Mouse (Mus musculus) neural tube, embryonic 11.5 days (tissue): Measurements from ENCODE around the gene Macf1. TPM values are rescaled to one million over a fixed set of nuclear protein-coding genes. Genes with fewer than 3 reads are reported as not detected.

ENCODE experiments used
- ATAC-seq: fragments of 200-750 bp; cut with Nextera tagmentation; 2 replicates; pipeline ENCODE4 v1.8.0; 2017; ENCODE audit warnings: moderate number of reproducible peaks, mild to moderate bottlenecking, moderate TSS enrichment, moderate library complexity; ENCODE audit not compliant: insufficient read depth, low FRiP score, low TSS enrichment
- DNase-seq: peaks from one replicate; pipeline ENCODE4 v3.0.0-alpha.2; 2015; ENCODE audit warnings: low spot score
- H3K27ac ChIP-seq: fragments of 300-500 bp; sonication (generic); 2 replicates; pipeline ENCODE4 v1.5.1; 2014; ENCODE audit warnings: low read depth, mild to moderate bottlenecking, low read length
- H3K27me3 ChIP-seq: fragments of 300-500 bp; sonication (generic); 2 replicates; pipeline ENCODE4 v1.6.1; 2014; ENCODE audit warnings: mild to moderate bottlenecking, low read length, mixed read lengths; ENCODE audit not compliant: control insufficient read depth, insufficient read depth
- H3K36me3 ChIP-seq: fragments of 300-500 bp; sonication (generic); 2 replicates; pipeline ENCODE4 v1.6.1; 2014; ENCODE audit warnings: mild to moderate bottlenecking, low read length, moderate library complexity, mixed read lengths; ENCODE audit not compliant: control insufficient read depth, insufficient read depth
- H3K4me1 ChIP-seq: fragments of 300-500 bp; sonication (generic); 2 replicates; pipeline ENCODE4 v1.6.1; 2014; ENCODE audit warnings: low read length, mixed read lengths; ENCODE audit not compliant: control insufficient read depth, insufficient read depth
- H3K4me2 ChIP-seq: fragments of 300-500 bp; sonication (generic); 2 replicates; pipeline ENCODE4 v1.6.1; 2014; ENCODE audit warnings: low read depth, mild to moderate bottlenecking, moderate library complexity
- H3K4me3 ChIP-seq: fragments of 300-500 bp; sonication (generic); 2 replicates; pipeline ENCODE4 v1.5.1; 2014; ENCODE audit warnings: low read depth, low read length
- H3K9ac ChIP-seq: fragments of 300-500 bp; sonication (generic); 2 replicates; pipeline ENCODE4 v1.6.1; 2014; ENCODE audit warnings: mild to moderate bottlenecking, low read length
- H3K9me3 ChIP-seq: fragments of 300-500 bp; sonication (generic); 2 replicates; pipeline ENCODE4 v1.6.1; 2016; ENCODE audit warnings: low read length; ENCODE audit not compliant: control insufficient read depth
- WGBS: fragments of 180-500 bp; shearing (Covaris S2); extraction: QIAGEN DNeasy Blood & Tissue Kit; methylation state at CpG from one replicate; pipeline ENCODE4 v1.1.7; 2014; 5-methylcytosine and 5-hydroxymethylcytosine counted together
- polyA plus RNA-seq: library from polyadenylated mRNA; unstranded; fragments of >200 nt; fragmentation: Nextera tagmentation; extraction: Ambion mirVana; gene quantifications from 2 replicates; pipeline ENCODE4 v1.2.1, GENCODE M21; 2014

Macf1 gene
- polyA plus RNA-seq, 1 experiment from 2014 or later, result 79.1 TPM

DNA sequence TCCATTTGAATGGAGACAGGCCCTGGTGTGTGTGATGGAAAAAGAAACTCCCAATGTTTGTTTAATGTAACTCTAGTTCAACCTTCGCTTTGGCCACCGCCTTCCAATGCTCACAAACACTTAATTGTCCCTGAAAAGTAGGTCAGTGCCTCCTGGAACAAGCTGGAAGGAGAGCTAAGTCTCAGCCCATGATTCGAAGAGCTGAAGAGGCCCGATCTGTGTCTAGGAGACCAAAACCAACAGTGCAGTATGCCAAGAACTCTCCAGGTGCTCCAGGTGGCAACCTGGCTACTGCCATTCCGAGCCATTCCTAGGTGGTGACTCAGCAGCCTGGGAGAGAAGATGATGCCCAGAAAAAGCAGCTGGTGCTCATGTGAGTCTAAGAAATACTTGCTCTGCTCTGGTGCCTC is 60.4 kb downstream of the Macf1 start:
- H3K9ac ChIP-seq, result no peak overlapping the region
- no peaks in the 10 kb centered on the region for H3K36me3 ChIP-seq
- no peak overlapping the region for H3K4me3 ChIP-seq
- no peak overlapping the region for H3K27ac ChIP-seq
- no peak for DNase-seq
- no peak overlapping the region for H3K4me2 ChIP-seq
- 87% methylated on average over 5 of the region's 5 CpGs for WGBS
- H3K4me1 ChIP-seq, result peaks cover 3% of the 10 kb centered on the region; the same call in 1 of the 2 replicates
- ATAC-seq, result no peak
- no peaks in the 10 kb centered on the region for H3K27me3 ChIP-seq
- H3K9me3 ChIP-seq, result no peaks in the 10 kb centered on the region

DNA sequence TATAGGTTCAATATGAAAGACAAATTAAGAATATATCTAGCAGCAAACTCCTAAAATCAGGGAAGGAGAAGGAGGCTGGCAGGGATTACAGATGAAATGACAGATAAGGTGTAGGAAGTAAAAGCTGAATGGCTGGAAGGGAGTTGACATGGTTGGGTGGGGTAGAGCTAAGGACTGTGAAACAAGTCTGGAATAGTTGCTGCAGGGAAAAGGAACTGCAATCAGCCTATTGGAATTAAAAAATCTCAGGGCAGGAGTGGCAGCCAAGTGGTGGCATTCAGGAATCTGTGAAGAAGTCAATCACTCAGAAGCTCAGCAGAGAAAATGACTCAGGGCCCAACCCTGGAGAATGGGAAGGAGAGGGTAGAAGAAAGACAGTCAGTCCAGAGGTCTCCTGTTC is 62.4 kb downstream of the Macf1 start:
- Histone ChIP-seq H3K27me3 (no peaks in the 10 kb centered on the region), H3K4me1 (peaks cover 3% of the 10 kb centered on the region; the same call in 1 of the 2 replicates), H3K4me2 (no peak overlapping the region), H3K4me3 (no peak overlapping the region), H3K9me3 (no peaks in the 10 kb centered on the region), H3K9ac (no peak overlapping the region), H3K27ac (no peak overlapping the region), H3K36me3 (no peaks in the 10 kb centered on the region)
- ATAC-seq (no peak), DNase-seq (no peak)

DNA sequence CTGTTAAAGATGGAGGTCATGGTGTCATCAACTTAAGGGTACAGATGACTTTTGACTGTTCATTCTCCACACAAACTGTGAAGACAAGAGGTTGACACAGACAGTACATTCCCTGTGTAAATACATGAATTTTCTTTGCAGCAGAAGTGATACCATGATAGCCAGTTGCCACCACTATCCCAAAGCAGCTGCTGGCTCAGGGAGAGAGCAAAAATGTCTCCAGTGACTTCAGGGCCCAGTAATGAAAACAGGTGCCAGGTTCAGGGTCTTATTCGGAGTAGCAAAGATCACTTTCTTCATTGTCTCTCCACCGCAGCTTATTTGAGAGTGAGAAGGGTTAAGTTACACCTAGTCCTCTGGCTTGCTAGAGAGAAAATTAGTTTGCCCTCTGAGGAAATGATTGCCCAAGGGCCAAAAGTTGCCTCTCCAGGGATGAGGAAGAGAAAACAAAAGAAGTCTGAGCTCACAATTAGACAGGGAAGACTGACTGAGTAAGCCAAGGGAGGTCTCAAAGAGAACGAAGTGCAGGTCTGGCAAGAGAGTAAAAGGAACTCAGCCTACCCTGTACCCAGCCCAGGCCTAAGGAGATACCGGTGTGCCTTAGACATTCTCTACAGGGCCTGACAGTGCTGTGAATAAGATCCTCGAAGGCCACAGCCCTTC is 66.3 kb downstream of the Macf1 start:
- 77% methylated on average over 5 of the region's 5 CpGs for WGBS

DNA sequence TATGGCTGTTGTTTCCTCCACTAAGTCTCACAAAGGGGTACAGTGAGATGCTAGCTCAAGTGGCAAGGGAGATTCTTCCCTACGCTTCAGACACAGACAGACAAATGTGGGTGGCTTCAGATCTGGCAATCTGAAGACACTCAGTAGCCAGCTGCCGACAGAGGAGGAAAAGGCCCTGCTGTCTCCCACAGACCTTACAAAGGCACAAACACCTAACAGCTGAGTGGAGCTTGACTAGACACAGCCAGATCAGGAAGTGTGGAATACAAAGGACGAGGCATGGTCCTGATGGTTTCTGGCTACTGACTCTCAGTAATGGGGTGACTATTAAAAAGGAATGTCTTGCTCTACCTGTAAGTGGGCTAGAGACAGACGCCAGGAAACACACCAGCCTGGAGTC is 67.2 kb downstream of the Macf1 start:
- no peaks in the 10 kb centered on the region for H3K27me3 ChIP-seq
- WGBS, result 60% methylated on average over 4 of the region's 4 CpGs
- no peaks in the 10 kb centered on the region for H3K36me3 ChIP-seq
- H3K27ac ChIP-seq, result 0 out of 2 replicates have a peak overlapping the region, but pooled peaks have one; percentile 53
- H3K4me1 ChIP-seq, result no peaks in the 10 kb centered on the region
- H3K9ac ChIP-seq, result no peak overlapping the region
- H3K4me2 ChIP-seq, result no peak overlapping the region
- no peak for DNase-seq
- no peak for ATAC-seq
- H3K4me3 ChIP-seq, result no peak overlapping the region
- H3K9me3 ChIP-seq, result no peaks in the 10 kb centered on the region

More for the DNA sequence above, 66.3 kb downstream of the Macf1 start:
- Histone ChIP-seq H3K27me3 (no peaks in the 10 kb centered on the region), H3K4me2 (no peak overlapping the region), H3K4me1 (no peaks in the 10 kb centered on the region), H3K9me3 (no peaks in the 10 kb centered on the region), H3K9ac (no peak overlapping the region), H3K27ac (0 out of 2 replicates have a peak overlapping the region, but pooled peaks have one; percentile 53), H3K36me3 (no peaks in the 10 kb centered on the region), H3K4me3 (no peak overlapping the region)
- no peak for DNase-seq
- no peak for ATAC-seq

DNA sequence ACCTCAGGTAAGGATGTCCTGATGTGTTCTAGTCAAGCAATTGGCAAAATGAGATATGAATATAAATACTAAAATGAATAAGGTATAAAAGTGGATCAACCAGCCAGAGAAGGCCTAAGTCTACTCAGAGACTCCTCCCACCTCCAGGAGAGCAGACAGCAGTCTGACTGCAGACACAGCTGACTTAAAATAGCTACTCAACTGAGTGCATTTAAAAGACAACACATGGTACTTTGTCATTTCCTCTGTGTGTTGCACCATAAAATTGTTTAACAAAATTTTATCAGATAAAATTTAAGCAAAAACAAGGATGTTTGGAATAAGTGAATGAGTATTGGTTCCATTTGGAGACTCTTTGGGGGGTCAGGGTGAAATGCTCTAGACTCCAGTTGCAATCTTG is 67.7 kb downstream of the Macf1 start:
- Histone ChIP-seq H3K9me3 (no peaks in the 10 kb centered on the region), H3K27me3 (no peaks in the 10 kb centered on the region), H3K4me1 (no peaks in the 10 kb centered on the region), H3K36me3 (no peaks in the 10 kb centered on the region), H3K4me3 (no peak overlapping the region), H3K9ac (no peak overlapping the region), H3K27ac (no peak overlapping the region), H3K4me2 (no peak overlapping the region)
- no peak for DNase-seq
- ATAC-seq, result no peak

DNA sequence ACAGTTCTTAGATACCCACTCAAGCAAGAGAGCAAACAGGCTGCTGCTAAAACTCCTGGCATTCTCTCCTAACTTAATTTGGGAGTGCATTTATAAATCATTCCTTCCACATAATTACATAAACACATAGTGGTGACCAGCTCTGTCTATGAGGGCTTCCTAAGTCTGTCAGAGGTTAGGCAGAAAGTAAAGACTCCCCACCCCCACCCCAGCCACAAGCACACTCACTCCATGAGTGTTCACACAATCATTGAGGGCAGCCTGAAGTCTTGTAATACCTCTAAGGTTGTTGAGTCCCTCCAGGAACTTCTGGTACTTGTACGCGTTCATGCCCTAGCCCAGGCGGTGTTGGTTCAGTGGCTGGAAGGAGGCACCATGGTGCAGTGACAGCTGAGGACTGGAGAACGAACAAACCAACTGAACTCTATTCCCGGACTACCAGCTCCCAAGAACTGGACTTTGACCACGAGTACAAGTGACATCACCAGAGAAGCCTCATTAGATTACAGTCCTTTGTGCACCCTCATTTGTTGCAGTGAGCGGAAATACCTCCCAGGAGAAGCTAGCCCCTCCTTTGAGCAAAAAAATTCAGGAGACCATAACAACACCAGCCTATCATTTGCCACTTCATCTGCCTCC is 70.7 kb downstream of the Macf1 start:
- H3K27me3 ChIP-seq, result no peaks in the 10 kb centered on the region
- no peak for DNase-seq
- no peaks in the 10 kb centered on the region for H3K9me3 ChIP-seq
- H3K27ac ChIP-seq, result no peak overlapping the region
- H3K36me3 ChIP-seq, result no peaks in the 10 kb centered on the region
- H3K4me2 ChIP-seq, result no peak overlapping the region
- H3K4me1 ChIP-seq, result no peaks in the 10 kb centered on the region
- no peak overlapping the region for H3K4me3 ChIP-seq
- WGBS, result 80% methylated on average over 7 of the region's 7 CpGs
- no peak overlapping the region for H3K9ac ChIP-seq
- ATAC-seq, result no peak

DNA sequence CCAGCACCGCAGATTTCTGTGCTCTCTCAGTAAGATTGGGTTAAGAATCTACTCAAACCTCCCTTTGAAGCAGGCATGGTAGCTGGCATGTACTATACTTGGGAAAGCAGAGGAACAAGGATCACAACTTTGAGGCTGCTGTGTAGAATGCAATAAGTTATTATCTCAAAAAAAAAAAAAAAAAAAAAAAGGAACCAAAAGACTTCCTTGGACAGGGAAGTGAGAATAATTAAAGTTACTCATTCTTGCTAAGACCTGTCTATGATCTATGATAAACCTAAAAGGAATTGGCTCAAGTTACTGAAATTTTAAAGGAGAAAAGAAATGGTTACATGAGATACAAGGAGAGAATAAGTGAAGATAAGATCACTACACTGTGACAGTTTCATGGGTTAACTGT is 72.2 kb downstream of the Macf1 start:
- Histone ChIP-seq H3K4me2 (no peak overlapping the region), H3K27me3 (no peaks in the 10 kb centered on the region), H3K27ac (no peak overlapping the region), H3K4me3 (no peak overlapping the region), H3K4me1 (no peaks in the 10 kb centered on the region), H3K9ac (no peak overlapping the region), H3K9me3 (no peaks in the 10 kb centered on the region), H3K36me3 (no peaks in the 10 kb centered on the region)
- no peak for ATAC-seq
- WGBS, result 97% methylated on average over 1 of the region's 1 CpGs
- no peak for DNase-seq

DNA sequence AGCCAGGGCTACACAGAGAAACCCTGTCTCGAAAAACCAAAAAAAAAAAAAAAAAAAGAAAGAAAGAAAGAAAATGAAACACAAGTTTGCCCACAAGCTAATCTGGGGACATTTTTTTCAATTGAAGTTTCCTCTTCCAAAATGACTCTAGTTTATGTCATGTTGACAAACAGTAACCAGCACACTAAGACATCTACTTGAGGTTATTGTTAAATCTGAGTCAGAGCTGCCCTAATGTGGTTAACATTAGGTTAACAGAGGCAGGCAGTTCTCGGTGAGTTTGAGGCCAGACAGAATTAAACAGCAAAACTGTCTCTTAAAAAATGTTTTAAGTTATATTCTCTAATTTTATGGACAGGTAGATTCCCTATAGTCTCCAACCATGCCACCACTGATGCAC is 72.9 kb downstream of the Macf1 start:
- WGBS, result 94% methylated on average over 1 of the region's 2 CpGs
- Histone ChIP-seq H3K4me2 (no peak overlapping the region), H3K27me3 (no peaks in the 10 kb centered on the region), H3K9me3 (no peaks in the 10 kb centered on the region), H3K9ac (no peak overlapping the region), H3K27ac (no peak overlapping the region), H3K4me3 (no peak overlapping the region), H3K36me3 (no peaks in the 10 kb centered on the region), H3K4me1 (no peaks in the 10 kb centered on the region)
- no peak for ATAC-seq
- DNase-seq, result no peak

DNA sequence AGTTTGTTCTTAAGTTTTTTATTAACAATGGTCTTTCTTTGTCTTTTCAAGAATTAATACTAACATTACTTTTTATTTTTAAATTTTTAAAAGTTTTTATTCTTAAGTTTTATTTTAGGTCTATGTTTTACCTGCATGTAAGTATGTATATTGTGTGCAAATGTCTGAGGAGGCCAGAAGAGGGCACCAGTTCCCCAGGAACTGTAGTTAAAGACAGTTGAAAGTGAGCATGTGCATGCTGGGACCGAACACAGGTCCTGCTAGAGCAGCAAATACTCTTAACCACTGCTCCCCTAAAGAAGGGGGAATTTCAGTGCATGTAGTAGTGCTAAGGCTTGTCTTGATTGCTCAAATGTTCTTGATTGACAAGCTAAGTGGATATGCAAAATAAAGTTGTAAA is 77.0 kb downstream of the Macf1 start:
- DNase-seq (no peak), ATAC-seq (no peak)
- Histone ChIP-seq H3K4me1 (no peaks in the 10 kb centered on the region), H3K9me3 (no peaks in the 10 kb centered on the region), H3K9ac (no peak overlapping the region), H3K4me2 (no peak overlapping the region), H3K4me3 (no peak overlapping the region), H3K27ac (no peak overlapping the region), H3K36me3 (no peaks in the 10 kb centered on the region), H3K27me3 (no peaks in the 10 kb centered on the region)
- WGBS, result 91% methylated on average over 1 of the region's 1 CpGs
